Mouse (Mus musculus): ENCODE results near the gene Itih4.

DNA sequence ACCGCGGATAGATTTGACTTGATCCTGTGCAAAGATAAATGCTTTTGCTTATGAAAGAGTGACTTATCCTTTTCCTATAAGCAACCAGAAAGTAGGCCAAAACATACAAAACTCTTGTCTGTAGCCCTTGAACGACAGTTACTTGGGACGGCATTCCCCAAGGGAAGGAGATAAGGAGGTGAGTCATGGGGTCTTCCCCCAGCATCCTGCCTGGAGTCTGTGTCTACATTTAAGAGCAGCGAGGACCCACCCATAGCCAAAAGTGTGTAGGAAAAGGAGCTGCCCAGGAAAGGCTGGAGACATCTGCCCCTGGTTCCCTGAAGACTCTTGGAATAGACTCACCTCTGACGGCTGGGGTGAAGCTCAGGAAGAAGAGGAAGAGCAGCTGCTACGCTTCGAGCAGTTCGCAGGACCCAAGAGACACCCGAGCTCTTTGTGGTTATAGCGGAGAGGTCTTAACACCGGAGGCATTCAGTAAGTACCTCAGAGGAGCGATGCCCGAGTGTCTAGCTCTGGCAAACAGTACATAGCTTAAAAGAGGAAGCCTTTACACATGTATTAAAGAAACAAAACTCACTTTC is 48.8 kb upstream of the Itih4 start:
- TF ChIP-seq CHD2 (IDR thresholded peaks at IDR 0.05; ENCODE audit: low read depth, low read length) (no peak), HCFC1 (IDR thresholded peaks at IDR 0.05; ENCODE audit: borderline replicate concordance, insufficient read depth, low read length) (no peak)

All from ES-E14 (cell line).